Mouse (Mus musculus): ENCODE results near the gene Prkn.

GRCm38 (mm10) chr17:11621492-11621891 is 781.3 kb downstream of the Prkn start:
- TF ChIP-seq CTCF (IDR thresholded peaks at IDR 0.05; ENCODE audit: insufficient read depth, low read length) (no peak), POLR2A (IDR thresholded peaks at IDR 0.05; ENCODE audit: borderline replicate concordance, extremely low read depth, low read depth, low read length) (no peak)

Measured in lung, adult 2 months (tissue).